Mouse (Mus musculus) cerebellum, adult 2 months (tissue): ENCODE measurements around the gene Mospd3. TPM values are rescaled to one million over a fixed set of nuclear protein-coding genes. Genes with fewer than 3 reads are reported as not detected.

Experiments
- DNase-seq, 2 experiments: peaks; one replicate each; pipeline ENCODE4 v3.0.0; 2021
- H3K27ac ChIP-seq: fragments of 200-500 bp; 2 replicates; pipeline ENCODE4 v1.5.1; 2012; ENCODE audit warnings: low read length, control low read depth, inconsistent platforms; ENCODE audit not compliant: insufficient read depth
- H3K27me3 ChIP-seq: fragments of 200-500 bp; 2 replicates; pipeline ENCODE4 v1.6.1; 2012; ENCODE audit warnings: inconsistent platforms, mild to moderate bottlenecking, low read length, moderate library complexity; ENCODE audit not compliant: control insufficient read depth, insufficient read depth
- H3K4me1 ChIP-seq: fragments of 200-500 bp; 2 replicates; pipeline ENCODE4 v1.6.1; 2011; ENCODE audit warnings: low read length; ENCODE audit not compliant: control insufficient read depth, insufficient read depth
- H3K4me3 ChIP-seq: fragments of 200-500 bp; replicated peaks from 2 replicates; pipeline ENCODE3; 2011; ENCODE audit warnings: mild to moderate bottlenecking, low read depth, low read length, control low read depth; ENCODE audit not compliant: insufficient read depth
- CTCF ChIP-seq: fragments of 200-500 bp; IDR thresholded peaks from 2 replicates; pipeline ENCODE4 v1.5.1; 2011; ENCODE audit warnings: low read depth, mild to moderate bottlenecking, control low read depth, low read length, moderate library complexity, borderline replicate concordance; ENCODE audit not compliant: insufficient read depth
- POLR2A ChIP-seq: fragments of 200-500 bp; IDR thresholded peaks from 2 replicates; pipeline ENCODE4 v1.6.1; 2011; ENCODE audit warnings: low read length, control low read depth, borderline replicate concordance; ENCODE audit not compliant: insufficient read depth
- WGBS: fragments of 180-500 bp; shearing (Covaris S2); methylation state at CpG from one replicate; pipeline ENCODE4 v1.1.7; 2018; 5-methylcytosine and 5-hydroxymethylcytosine counted together
- polyA plus RNA-seq: library from polyadenylated mRNA; depleted of rRNA; stranded (reverse); fragments of >200 nt; gene quantifications from 2 replicates; pipeline ENCODE4 v1.2.3, GENCODE M21; 2012; rRNA removed

Gene Mospd3
- polyA plus RNA-seq, result 56.0 and 61.7 TPM in 2 replicates

DNA sequence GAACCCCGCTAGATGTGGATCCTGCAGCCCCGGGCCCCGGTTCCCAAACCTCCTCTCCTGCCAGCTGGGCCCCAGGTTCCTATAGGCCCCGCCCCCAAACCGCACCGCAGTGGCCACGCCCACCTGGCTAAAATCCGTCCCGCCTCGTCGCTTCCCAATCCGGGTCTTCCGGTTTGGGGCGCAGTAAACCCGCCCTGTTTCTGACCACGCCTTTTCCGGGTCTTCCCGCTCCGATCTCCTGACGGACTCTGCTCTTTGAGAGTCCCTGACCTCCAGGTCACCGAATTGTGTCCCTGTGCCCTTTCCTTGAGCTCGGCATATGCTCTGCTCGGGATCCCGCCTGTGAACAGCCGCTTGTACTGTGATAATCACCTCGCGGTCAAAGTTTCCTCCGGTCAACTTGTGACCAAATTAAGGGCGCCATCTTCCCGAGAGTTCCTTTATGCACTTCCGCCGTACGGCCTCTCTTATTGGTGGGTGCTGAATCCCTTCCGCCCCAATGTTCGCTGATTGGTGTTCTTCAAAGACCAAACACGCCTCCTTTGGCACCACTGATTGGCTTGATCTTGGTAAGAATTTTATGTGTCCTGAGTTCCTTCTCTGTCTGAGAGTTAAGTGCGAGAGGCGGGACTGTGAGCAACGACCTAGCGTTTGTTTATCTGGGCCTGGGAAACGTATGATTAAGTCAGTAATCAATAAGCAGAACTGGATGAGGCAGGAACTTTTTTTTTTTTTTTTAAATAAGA lies at the start of gene Mospd3:
Mospd3 (minus strand) TSS at position 440 of the 746 bp plus-strand sequence.
- Histone ChIP-seq H3K4me1 (peaks cover 9% of the 10 kb centered on the region), H3K27me3 (no peaks in the 10 kb centered on the region), H3K4me3 (peak within 1 kb of the TSS; percentile 99), H3K27ac (peak within 1 kb of the TSS; percentile 83)
- DNase-seq, result peak; percentile 96 to 98
- peak; percentile 62; the same call in 1 of the 2 replicates for TF ChIP-seq POLR2A
- TF ChIP-seq CTCF, result no peak
- WGBS, result under 1% methylated on average over 41 of the region's 41 CpGs

DNA sequence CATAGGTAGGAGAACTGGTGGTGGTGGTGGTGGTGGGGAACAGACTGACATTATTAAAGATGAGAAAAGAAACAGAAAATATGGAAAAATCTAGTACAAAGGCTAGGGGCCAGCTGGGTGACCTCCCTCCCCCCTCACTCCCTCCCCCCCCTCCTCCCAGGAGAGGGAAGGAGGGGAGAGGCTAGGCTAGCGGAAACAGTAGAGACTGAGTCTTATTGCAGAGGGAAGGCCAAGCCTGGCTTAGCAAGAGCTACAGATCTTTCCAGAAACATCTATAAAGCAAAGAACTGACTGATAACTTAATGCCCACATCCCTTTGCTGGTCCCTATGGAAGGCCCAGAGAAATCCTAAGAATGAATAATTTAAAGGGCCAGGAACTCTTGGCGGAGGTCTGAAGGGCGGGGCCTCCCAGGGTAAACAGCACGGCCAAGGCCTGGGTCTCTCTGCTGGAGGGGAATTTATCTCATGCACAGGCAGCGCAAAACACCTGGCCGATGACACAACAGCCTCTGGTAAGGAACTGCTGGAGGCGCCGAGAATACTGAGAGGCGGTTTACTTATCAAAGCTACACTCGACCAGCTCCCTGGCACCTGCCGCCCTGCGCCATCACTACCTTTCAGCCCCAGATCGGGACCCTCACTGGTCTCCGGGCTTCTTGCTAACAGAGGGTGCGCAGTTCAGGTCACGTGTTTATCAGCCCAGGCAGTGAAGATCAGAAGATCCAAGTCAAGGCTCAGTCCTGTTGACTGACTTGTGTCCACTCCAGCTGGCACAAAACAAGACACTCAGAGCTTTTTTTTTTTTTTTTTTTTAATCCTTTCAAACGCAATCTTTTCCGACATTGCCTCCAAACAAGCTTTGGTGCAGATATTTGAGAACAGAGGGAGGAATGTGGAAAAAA lies 49.1 kb upstream of the Mospd3 start:
- DNase-seq, result no peak
- H3K4me1 ChIP-seq, result peaks cover 4% of the 10 kb centered on the region; the same call in 1 of the 2 replicates
- no peaks in the 10 kb centered on the region for H3K27me3 ChIP-seq
- H3K4me3 ChIP-seq, result no peak overlapping the region
- WGBS, result 32% methylated on average over 18 of the region's 18 CpGs
- TF ChIP-seq POLR2A (no peak), CTCF (no peak)
- H3K27ac ChIP-seq, result no peak overlapping the region

DNA sequence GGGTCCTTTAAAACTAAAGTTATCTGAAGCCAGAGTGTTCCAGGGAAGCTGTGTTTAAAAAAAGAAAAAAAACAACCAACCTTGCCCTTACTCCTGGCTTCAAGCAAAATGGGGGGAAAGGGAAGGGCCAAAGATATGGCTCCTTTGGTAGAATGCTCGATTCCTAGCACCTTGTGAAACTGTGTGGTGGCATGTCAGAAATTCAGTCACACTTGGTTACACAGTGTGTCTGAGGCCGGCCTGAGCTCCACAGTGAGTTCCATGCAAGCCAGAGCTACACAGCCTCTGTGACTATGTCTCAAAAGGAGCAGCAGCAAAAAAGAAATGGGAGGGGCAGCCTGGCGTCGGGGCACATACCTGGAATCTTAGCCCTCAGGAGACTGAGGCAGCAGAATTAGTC lies 48.4 kb upstream of the Mospd3 start:
- no peak overlapping the region for H3K27ac ChIP-seq
- no peak for DNase-seq
- WGBS, result 33% methylated on average over 4 of the region's 4 CpGs
- no peaks in the 10 kb centered on the region; the same call in 1 of the 2 replicates for H3K27me3 ChIP-seq
- no peak for TF ChIP-seq POLR2A
- TF ChIP-seq CTCF, result no peak
- H3K4me3 ChIP-seq, result no peak overlapping the region
- peaks cover 4% of the 10 kb centered on the region; the same call in 1 of the 2 replicates for H3K4me1 ChIP-seq

DNA sequence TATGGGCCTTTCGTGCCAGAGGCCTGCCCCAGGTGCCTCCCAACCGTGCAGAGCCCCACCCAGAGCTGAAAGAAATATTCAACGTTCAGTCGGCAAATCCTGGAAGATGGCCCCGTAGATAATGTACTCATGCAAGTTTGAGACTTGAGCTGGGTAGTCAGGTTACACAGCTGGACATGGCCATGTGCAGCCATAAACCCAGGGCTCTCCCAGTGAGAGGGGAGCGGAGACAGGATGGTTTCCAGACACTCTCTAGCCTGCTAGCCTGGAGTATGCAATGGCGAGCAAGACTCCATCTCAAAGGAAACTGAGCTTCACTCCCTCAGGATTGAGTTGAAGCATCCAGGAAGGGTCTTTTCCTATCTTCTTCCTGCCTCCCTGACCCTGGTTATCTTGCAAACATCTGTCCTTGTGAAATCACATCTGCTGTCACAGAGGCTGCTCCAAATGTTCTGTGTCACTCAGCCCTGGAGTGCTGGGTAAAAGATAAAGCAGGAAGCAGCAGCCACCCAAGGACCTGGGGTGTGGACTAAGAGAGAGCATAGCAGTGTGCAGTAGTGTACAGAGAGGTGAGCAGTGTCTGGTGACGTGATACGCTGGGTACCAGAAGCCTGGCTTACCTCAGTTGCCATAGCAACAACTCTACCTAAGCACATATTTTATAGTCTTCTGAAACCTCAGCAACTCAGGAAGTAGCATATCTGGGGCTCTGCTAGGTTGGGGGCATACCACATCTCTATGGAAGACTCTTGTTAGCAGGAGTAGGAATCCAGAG lies 47.2 kb upstream of the Mospd3 start:
- Histone ChIP-seq H3K4me3 (no peak overlapping the region), H3K27ac (no peak overlapping the region), H3K4me1 (peaks cover 4% of the 10 kb centered on the region; the same call in 1 of the 2 replicates), H3K27me3 (no peaks in the 10 kb centered on the region; the same call in 1 of the 2 replicates)
- WGBS, result 74% methylated on average over 9 of the region's 9 CpGs
- TF ChIP-seq CTCF (no peak), POLR2A (no peak)
- DNase-seq, result no peak

DNA sequence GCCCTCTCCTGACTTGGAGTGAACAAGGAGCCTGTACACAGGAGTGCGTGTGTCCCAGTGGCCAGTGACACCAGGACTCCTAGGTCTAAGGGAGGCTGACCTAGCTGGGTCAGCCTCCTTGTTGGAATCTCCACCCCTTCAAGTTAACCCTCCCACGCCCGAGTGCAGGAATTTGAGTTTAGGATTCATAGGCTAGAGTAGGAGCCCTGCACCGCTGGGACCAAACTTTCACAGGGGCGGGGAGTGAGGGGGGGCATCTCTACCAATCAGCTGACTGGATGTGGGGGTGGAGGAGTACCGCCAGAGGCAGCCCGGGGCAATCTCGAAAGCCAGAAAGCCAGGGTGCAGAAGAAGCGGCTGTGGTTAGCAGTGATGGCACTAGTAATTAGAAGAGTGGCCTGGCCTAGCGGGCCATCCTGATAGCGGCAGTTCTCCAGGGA lies 44.8 kb upstream of the Mospd3 start, which contains the start of gene Irs3:
Irs3 (minus strand) TSS at position 63 of the 440 bp plus-strand sequence.
- no peak for DNase-seq
- Histone ChIP-seq H3K4me3 (no peak within 1 kb of the TSS), H3K27ac (no peak within 1 kb of the TSS), H3K4me1 (no peaks in the 10 kb centered on the region), H3K27me3 (no peaks in the 10 kb centered on the region; the same call in 1 of the 2 replicates)
- 35% methylated on average over 11 of the region's 11 CpGs for WGBS
- TF ChIP-seq CTCF (no peak), POLR2A (no peak)

DNA sequence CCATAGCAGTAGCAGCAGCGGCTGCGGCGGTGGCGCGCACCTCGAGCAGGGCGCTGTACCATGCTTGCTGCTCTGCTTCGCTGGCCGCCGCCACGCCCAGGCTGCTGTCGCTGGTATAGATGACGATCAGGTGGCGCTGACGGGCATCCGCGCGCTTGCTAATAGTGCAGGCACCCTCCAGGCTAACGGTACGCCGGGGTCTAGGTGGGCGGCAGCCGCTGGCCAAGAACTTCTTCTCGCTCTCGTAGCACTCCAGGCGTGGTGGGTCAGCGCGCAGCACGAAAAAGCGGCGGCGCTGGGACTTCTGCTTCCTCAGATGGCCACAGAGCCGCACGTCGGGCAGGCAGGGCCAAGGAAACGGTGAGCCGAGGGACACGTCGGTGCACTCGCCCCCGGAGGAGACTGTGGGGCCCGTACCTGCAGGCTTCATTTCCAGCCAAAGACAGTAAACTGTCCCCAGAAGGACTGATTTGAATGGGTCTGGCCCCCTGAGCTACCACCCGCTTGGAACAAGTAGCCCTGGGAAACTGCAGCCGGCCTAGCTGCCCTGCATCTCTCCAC lies 44.3 kb upstream of the Mospd3 start:
- WGBS, result 10% methylated on average over 44 of the region's 44 CpGs
- Histone ChIP-seq H3K27ac (no peak overlapping the region), H3K4me1 (no peaks in the 10 kb centered on the region), H3K4me3 (no peak overlapping the region), H3K27me3 (no peaks in the 10 kb centered on the region; the same call in 1 of the 2 replicates)
- TF ChIP-seq CTCF (no peak), POLR2A (no peak)
- DNase-seq, result no peak

DNA sequence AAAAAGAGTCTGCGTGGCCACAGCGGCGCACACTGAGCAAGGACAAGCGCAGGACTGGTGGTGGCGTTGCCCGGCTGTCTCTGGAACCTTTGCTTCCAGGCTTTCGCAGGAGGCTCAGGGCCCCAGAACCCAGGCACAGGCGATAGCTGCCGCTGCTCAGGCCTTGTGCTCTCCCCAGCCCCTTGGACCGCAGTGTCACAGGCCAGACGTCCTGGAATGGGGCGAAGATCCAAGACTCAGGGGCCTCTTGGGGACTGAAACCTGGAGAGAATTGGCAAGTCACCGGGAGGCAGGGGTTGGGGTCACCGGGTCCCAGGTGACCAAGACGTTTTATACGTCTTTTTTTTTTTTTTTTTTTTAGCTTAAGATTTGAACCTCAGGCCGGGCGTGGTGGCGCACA lies 43.6 kb upstream of the Mospd3 start:
- DNase-seq, result no peak
- no peak for TF ChIP-seq POLR2A
- no peak for TF ChIP-seq CTCF
- H3K4me3 ChIP-seq, result no peak overlapping the region
- WGBS, result 44% methylated on average over 19 of the region's 19 CpGs
- H3K27ac ChIP-seq, result no peak overlapping the region
- H3K27me3 ChIP-seq, result no peaks in the 10 kb centered on the region; the same call in 1 of the 2 replicates
- H3K4me1 ChIP-seq, result no peaks in the 10 kb centered on the region
